Mouse (Mus musculus): Measurements from ENCODE around the gene Gpatch2.

Gpatch2 gene

DNA sequence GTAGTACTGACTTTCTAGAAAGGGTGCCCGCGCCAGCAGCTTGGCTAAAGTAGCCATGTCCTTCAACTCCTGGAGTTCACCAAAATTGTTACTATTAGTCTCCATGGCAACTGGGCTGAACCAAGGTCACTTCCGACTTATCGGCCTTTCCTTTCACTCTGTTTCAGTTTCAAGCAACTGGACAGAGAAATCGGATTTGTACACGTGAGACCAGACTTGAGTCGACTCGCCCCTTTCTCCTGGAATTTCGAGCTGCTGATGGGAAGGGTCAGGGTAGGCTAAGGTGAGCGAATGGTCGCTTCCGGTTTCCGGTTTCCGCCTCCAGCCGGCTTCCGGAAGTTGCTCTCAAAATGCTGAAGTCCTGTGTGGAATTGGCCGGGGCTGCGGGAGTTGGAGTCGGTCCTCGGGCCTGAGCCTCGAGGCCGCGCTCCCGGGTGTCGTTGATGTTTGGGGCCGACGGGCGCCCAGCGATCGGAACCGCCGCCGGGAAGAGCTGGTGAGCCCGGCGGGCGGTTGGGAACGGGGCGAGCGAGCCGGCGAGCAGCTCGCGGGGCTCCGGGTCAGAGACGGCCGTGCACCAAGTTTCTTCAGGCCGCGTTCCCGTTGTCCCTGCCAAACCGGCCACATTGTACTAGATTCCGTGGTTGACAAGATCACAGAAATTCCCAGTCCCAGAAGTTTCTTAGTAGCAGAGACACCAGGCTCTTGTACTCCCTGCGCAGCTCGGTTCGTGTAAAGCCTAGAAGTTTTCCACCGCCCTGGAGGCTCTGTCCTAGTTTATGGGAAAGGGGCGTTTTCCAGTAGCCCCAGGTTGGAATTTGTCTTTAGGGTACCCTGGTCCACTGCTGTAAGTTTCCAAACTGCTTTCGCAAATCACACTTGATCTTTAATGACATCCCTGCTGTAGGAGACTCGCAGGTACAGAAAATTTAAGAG is at the start of gene Gpatch2, which contains the start of gene Spata17:
Gene Gpatch2 (plus strand): TSS at position 328 of the 936 bp plus-strand sequence.
Gene Spata17 (minus strand): TSS at position 285 of the 936 bp plus-strand sequence.
- DNase-seq (ENCODE audit: low read depth, low spot score): peak; percentile 54

DNA sequence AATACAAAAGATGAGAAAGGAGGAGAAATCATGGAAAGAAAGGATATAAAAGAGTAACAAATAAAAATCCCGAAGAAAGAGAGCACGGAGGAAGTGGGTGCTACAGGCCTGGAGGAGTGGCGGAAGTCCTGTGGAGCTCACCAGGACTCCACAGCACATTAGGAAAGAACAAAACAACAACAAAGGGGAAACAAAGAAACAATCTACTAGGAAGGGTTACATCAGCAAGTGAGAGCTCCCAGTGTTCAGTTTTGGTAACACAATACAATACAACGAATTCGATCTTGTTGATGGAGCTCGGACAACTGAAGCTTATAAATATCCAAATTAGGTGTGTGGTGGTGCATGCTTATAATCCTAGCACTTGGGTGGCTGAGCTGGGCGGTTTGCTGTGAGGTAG is 45.7 kb upstream of the Gpatch2 start:
- no peak for DNase-seq (ENCODE audit: low read depth, low spot score)

DNA sequence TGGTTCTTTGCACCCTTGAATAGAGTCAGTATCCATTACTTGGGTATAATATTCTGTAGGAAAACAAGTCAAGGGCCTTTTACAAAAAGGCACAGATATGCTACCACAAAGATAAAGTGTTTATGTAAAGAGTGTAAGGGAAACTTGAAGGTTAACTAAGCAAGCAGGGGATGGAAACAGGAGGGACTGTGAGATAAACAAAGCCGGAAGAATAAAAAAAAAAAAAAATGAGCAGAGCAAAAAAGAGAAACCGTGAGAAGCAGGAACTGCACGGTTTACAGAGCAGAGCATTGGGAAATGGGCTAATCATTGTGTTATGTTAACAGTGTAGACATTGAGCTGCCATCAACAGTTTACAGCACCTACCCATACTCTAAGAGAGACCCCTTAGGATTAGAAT is 44.9 kb upstream of the Gpatch2 start:
- no peak for DNase-seq (ENCODE audit: low read depth, low spot score)

DNA sequence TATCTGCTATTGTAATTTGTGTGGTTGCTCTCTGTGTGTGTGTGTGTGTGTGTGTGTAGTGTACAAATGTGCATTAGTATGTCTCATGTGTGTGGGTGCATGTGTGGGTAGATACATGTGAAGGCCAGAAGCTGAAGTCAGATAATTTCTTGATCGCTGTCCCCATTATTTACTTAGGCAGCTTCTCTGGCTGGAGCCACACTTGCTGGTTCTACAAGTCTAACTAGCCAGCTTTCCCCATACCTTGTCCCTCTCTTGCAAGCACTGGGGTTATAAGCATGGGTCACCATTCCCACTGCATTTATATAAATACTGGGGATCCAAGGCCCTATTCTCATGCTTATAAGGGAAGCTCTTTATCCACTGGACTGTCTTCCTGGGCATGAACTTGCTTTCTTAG is 39.3 kb upstream of the Gpatch2 start:
- no peak for DNase-seq (ENCODE audit: low read depth, low spot score)

DNA sequence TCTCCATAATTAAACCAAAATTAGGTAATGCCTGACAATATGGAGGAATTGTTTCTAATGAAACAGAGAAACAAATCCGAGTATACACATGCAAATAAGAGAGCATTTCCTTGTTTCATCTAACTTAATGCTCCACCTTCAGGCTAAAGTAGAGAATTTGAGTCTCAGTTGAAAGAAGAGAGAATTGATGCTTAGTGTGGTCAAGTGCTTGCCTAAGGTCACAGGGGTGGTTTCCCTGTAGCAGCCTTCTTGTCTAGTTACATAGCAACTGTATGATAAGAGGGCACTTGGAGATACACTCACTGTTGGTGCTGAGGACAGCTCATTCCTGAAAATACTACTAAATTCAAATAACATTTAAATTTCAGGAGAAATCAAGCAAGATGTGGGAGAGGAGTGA is 36.8 kb upstream of the Gpatch2 start:
- DNase-seq (ENCODE audit: low read depth, low spot score): no peak

DNA sequence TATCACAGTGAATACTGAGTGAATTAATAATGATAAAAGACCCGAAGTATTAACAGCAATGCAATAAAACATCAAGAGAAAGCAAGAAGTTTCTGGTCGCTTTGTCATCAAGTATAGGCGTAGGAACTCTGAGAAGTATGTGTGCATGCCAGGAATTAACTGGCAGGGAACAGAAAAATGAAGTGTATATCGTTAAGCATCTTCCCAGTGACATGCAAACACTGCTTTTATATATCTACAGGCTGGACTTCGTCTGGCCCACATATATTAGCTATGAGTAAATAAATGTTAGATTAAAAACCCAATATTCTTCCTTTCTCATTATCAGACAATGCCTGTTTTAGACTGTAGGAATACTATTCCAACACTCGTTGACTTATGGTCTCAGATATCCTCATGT is 9.8 kb upstream of the Gpatch2 start:
- no peak for DNase-seq (ENCODE audit: low read depth, low spot score)

DNA sequence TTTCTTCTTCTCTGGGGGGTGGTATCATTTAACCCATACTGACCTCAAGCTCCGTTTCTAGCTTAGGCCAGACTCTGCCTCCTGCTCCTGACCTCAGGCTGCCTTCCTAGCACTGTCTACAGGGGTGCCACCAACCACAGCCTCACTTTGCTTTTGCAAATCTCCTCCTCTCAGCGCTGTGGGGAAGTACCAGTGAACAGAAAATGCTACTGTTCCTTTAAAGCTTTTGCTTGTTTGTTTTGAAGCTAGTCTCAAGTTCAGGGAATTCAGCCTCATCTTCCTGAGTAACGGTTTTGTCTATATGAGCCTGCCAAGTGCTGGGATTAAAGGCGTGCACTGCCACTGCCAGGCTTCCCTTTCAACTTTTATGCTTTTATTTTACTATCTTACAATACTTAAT is 5.8 kb upstream of the Gpatch2 start:
- no peak for DNase-seq (ENCODE audit: low read depth, low spot score)

DNA sequence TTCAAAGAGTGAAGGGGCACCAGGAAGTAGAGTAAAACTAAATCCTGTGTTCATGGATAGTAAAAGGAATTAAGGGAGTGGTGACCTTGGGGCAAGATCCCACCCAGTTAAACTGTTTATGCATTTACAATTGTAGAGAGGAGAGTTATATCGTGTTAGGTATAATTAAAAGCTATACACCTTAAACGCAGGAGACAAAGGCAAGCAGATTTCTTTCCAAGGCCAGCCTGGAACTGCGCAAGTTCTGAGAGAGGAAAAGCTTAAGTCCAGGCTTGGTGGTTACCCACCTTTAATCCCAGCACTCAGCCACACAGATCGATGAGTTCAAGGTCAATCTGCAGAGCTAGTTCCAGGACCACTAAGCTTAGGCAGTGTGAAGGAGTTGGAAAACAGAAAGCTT is 4.6 kb upstream of the Gpatch2 start:
- DNase-seq (ENCODE audit: low read depth, low spot score): no peak

DNA sequence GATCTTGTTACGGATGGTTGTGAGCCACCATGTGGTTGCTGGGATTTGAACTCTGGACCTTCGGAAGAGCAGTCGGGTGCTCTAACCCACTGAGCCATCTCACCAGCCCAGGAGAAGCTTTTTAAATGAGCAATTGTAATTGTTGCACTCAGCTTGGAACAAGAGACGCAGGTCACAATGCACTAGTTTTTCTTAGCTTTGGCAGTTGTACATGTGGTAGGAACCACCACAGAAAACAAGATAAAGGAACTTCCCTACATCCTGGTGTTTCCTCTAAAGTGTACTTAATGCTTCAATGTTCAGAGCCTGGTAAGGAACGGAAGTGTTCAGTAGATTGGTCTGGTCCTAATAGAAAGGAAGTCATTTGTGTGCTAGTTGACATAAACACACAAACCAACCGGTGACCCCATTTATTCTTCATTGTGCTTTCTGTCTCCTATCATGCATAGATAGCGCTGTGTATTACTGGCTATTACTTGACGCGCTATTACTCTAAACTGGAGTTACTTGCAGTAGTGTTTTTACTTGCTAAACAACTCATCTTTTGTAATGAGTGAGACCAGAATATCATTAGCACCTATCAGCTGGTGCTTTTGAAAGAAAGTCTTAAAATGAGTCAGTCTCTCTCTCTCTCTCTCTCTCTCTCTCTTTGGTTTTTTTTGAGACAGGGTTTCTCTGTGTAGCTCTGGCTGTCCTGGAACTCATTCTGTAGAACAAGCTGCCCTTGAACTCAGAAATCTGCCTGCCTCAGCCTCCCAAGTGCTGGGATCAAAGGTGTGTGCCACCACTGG is 1.5 kb downstream of the Gpatch2 start:
- DNase-seq (ENCODE audit: low read depth, low spot score): no peak

DNA sequence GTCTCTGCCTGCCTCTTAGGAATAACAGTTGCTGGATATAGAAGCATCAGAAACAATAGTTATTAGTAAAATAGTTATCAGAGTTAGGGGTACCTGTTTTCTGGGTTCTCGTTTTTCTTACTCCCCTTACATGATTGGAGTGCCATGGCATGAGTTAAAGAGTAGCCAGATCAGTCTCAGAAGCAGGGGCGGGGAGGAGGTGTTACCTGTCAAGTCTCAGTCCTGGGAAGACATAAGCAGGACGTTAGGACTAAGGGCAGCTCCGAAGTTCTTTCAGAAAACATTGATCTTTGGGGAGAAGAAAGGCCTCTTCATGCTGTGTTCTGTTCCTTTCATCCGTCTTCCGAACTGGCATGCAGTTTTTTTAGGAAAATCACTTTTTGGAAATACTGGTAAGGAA is 5.4 kb downstream of the Gpatch2 start:
- DNase-seq (ENCODE audit: low read depth, low spot score): no peak

DNA sequence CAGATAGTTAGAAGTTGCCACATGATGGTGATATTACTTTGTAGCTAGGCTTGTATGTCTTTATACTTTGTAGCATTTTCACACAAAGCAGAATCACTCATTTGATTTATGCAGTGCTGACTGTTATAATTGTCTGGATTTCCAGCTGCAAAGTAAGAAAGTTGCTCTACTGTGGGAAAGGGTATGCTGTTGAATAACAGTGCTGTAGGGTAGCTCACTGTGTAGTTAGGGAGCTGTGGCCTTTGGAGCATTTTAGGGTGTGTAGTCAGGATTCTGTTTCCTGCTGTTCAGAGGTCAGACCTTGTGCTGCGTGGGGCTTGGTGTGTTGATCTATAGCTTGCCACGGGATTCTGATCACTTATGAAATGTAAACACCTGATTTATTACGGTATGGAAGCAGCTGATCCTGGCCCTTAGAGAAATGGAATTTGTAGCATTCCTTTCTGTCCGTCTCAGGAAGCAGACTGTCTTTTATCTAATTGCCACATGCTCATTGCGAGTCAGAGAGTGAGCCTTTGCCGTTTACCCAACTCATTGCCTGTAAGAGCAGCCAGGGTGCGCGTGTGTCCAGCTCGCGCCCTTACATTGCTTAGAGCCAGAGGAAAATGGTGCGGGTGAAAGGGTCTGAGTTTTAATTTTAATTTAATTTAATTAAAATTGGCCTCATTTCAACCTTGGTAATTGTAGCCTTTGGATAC is 11.2 kb downstream of the Gpatch2 start:
- no peak for DNase-seq (ENCODE audit: low read depth, low spot score)

DNA sequence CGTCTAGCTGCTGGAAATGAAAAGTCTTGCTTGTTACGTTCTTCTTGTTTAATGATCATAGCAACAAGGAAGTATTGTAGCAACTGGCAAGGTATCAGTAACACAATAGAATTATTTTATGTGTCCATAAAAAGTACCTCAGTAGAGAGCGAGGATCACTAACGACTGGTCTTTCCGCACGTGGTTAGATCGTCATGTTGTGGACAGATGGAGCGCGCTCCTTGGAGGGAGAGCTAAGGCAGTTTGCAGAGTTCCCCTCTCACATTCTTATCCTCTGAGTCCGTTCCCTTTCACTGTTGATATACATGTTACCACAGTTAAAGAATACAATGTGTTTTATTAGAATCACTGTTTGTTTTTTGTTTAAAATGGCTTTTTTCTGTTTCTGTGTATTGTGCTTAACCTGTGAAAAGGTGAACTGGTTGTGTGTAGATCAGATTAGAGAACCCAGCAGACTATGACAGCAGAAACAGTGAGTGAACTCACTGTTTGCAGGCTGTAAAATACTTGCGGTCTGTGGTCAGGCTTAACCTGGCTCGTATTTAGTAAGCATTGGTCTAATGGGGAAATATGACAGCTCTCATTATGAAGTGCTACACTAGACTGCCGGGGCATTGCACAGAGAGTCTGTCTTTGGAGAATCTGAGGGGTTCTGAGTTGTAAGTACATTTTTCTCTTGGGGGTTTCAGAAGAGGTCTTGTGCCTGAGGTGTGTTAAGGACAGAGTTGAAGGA is 13.3 kb downstream of the Gpatch2 start:
- no peak for DNase-seq (ENCODE audit: low read depth, low spot score)

DNA sequence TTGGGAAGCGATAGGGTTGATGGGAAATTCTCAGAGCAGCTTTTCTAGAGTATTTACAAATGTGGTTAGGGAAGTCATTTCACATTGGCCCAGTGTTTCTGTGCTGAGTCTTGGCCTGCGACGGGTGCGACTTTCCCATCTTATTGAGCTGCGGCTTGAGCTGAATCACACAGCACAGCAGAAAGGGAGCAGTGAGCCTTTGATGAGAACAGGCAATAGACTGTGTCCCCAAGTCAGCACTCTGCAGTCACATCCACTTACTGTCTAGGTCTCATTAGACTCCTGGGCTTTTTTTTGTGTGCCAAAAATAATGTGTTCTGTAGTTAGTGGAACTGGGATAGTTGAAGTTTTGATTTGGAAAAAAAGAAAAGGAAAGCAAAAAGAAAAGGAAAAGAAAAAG is 14.9 kb downstream of the Gpatch2 start:
- DNase-seq (ENCODE audit: low read depth, low spot score): no peak

DNA sequence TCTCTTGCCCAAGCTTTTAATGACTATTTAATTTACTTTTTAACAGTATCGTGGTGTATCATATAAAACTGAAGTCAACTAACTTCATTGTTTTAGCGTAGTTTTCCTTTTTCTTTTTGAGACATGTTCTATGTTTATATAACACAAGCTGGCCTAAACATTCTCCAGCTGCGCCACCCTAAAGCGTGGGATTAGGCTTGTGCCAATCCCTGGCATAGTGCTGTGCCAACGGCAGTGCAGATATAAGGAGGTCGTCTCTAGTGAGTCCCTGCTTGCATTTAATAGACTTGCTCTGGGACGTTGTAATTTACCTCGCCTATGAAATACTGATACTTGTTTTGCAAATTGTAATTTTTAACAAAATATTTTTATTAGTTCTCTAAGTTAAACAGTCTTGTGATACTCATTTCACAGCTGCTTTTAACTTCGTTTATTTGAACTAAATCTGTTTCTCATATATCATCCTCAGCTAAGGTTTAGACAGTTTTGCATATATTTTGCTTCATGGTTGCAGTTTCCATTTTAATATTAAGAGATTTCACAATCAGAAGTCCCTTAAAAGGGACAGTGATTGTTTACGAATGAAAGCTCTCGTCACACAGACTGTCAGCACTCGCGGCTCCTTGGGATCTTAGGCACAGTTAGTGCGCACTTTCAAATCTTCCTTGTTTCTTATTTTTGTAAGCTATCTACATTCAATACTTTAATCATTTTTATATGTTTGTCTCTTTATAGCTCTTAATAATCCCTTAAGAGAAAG is 17.1 kb downstream of the Gpatch2 start:
- DNase-seq (ENCODE audit: low read depth, low spot score): no peak

DNA sequence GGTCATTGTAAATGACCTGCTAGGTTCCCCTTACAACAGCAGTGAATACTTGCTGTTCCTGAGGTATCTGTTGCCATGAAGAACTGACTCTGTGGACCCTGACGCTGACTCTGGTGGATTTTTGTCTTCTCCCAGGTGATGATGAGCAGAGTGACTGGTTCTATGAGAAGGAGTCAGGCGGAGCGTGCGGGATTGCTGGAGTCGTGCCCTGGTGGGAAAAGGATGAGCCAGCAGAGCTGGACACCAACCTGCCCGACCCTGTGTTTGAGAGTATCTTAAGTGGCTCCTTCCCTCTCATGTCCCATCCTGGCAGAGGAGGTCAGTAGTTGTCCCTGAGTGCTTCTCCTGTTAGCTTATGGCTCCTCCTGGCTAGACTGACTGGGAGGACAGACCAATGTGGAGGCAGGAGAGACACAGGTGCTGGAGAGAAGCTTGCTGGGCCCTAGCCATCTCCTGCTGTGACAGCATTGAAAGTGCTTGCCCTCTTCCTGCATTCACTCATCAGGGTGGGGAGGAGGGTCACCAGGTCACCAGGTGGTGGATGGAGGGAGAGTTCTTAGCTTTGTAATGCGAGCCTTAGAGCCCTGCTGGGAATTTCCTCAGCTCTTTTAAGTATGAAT is 17.8 kb downstream of the Gpatch2 start:
- DNase-seq (ENCODE audit: low read depth, low spot score): no peak

DNA sequence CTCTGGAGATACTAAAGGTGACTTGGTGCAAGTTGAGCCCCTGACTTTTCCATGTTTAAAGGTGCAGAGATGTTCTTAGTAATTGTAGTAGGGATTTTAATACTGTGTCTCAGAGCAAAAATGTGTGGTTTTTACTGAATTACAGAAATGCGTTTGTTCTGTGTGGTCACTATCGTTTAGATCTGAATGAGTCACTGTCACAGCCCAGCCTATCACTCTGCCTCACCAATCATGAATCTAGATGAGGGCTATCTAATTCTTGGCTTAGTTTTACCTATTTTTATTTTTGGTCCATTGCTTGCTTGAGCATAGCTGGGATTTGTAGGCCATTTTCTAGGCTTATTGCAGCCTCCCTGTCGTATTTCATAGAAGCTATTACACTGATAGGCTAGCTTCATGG is 19.9 kb downstream of the Gpatch2 start:
- DNase-seq (ENCODE audit: low read depth, low spot score): no peak

DNA sequence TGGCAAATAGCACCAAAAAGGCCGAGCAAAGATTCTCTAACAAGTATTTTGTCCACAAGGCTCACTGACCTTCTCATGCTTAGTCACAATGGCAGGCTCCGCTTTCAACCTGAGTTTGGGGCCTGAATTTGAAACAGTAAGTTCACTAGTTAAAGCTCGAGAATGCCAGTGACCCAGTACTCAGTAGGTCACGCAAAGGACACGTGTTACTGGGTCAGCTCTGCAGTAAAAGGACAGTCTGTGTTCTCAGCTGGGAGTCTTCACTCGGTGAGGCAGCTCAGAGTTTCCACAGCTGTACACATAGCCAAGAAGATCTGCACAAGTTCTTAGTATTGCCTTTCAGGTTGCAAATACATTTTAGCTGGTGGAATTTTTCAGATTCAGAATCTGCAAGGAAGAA is 21.0 kb downstream of the Gpatch2 start:
- DNase-seq (ENCODE audit: low read depth, low spot score): no peak

DNA sequence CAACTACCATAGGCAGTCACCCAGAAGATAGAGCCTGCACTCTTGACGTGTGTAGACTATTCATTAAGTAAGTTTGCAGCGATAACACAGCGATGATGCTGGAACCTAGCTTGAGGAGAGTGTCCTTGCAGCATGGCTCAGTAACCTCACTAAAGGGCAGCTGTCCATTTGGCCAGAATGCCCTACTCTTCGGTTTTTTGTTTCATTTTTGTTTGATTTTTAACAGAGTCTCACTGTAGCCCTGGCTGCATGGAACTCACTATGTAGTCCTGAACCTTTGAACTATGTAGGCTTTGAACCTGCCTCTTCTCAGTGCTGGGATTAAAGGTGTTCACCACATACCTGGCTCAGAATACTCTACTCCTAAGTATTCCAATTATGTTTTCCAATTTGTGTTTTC is 22.8 kb downstream of the Gpatch2 start:
- no peak for DNase-seq (ENCODE audit: low read depth, low spot score)

DNA sequence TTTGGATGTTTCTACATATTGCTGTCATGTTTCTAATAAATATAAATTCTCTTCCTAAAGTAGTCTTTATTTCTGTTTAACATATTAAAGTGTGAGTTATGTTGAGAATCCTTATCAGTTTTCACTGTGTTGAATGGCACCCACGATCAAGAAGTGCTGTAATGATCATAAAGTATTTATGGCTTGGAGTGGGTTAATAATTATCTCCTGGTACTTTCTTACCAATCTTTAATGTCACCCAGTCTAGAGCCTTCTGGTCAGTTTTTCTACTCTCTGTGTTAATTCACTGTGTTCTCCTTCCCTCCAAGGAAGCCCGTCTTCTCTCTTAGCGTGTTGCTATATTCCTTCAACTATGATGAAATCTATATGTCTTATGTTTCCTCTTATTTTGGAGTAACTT is 25.0 kb downstream of the Gpatch2 start:
- DNase-seq (ENCODE audit: low read depth, low spot score): no peak

DNA sequence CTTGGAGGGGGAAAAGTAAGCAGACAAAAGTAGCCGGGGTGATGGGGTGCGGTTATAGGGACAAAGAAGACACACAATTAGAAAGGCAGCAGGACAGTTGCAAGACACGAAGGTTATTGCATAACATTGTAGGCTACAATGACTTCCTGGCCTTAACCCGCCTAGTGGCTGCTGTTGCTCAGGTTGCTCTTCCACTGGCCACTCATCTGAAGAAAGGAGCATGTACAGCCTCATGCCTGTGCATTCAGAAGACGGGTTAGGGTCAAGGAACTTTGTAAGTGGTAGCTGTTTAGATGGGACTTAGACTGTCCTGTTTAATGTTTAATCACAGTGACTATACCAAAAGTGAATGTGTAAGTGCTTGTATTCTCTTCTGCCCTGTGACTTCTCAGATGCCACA is 26.0 kb downstream of the Gpatch2 start:
- no peak for DNase-seq (ENCODE audit: low read depth, low spot score)

Measured in brain, embryonic 18.5 days (tissue).